17 mouse cellular contexts compared by ENCODE assay signal in the genomic region with DNA sequence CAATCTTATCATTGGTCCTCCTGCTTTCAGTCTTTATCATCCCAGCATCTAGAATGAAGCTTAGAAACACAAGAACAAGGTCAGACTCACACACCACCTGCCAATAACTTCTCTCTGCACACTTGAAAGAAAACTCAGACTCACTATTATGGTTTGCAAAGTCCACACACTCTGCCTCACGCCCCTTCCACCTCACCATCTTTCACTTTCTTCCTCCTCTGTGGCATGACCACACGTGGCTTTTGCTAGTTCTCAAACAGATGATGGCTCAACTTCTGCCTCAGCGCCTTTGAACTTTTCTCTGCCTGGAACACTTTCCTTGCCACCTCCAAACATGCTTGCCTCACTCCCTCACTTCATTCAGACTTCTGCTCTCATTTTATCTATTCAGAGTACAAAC.
"Had no signal": no experiment of that assay in that cellular context is flagged by ENCODE, and none has a peak within 500 bp of the region (broad histone marks: within the 10 kb centered on the region; RNA-seq: fewer than 3 reads in every experiment).

No protein-coding gene starts in this region.

- H3K27ac ChIP-seq: left cerebral cortex, adult 2 months; limb, embryonic 10.5 days; liver, embryonic 15.5 days; midbrain, embryonic 15.5 days; neural tube, embryonic 13.5 days had no signal

- H3K9ac ChIP-seq: liver, embryonic 15.5 days; midbrain, embryonic 15.5 days; neural tube, embryonic 13.5 days had no signal

- H3K4me3 ChIP-seq: left cerebral cortex, adult 2 months; limb, embryonic 10.5 days; liver, embryonic 15.5 days; megakaryocyte, embryonic 14.5 days; midbrain, embryonic 15.5 days; neural tube, embryonic 13.5 days had no signal

- H3K9me3 ChIP-seq: limb, embryonic 10.5 days; liver, embryonic 15.5 days; megakaryocyte, embryonic 14.5 days; midbrain, embryonic 15.5 days; neural tube, embryonic 13.5 days had no signal

- H3K4me2 ChIP-seq: liver, embryonic 11.5 days; liver, embryonic 15.5 days; midbrain, embryonic 11.5 days; midbrain, embryonic 15.5 days; neural tube, embryonic 13.5 days had no signal

- H3K27me3 ChIP-seq: midbrain, embryonic 15.5 days; neural tube, embryonic 13.5 days had no signal

- H3K4me1 ChIP-seq: limb, embryonic 10.5 days; liver, embryonic 15.5 days; midbrain, embryonic 15.5 days; neural tube, embryonic 13.5 days had no signal

- H3K36me3 ChIP-seq: limb, embryonic 10.5 days; liver, embryonic 15.5 days; midbrain, embryonic 15.5 days; neural tube, embryonic 13.5 days had no signal

- DNase-seq: kidney, postnatal 10 days; lung, adult 2 months; lung, postnatal 36 days; retina, postnatal 1 day; right cerebral cortex, postnatal 4 days; spleen, adult 18-20 months; thymus, adult 18-20 months; thymus, postnatal 36 days had no signal

- ATAC-seq: lung, postnatal 0 days; midbrain, embryonic 15.5 days had no signal
